Mouse (Mus musculus) lung, postnatal 0 days (tissue): ENCODE measurements around the gene Gm44503.

Experiments
- CTCF ChIP-seq: IDR thresholded peaks from 2 replicates; pipeline ENCODE4 v1.5.1; 2016; ENCODE audit warnings: antibody characterized with exemption, mild to moderate bottlenecking
- EP300 ChIP-seq: IDR thresholded peaks from 2 replicates; pipeline ENCODE4 v1.6.1; 2016; ENCODE audit warnings: antibody characterized with exemption, mild to moderate bottlenecking, control low read depth

DNA sequence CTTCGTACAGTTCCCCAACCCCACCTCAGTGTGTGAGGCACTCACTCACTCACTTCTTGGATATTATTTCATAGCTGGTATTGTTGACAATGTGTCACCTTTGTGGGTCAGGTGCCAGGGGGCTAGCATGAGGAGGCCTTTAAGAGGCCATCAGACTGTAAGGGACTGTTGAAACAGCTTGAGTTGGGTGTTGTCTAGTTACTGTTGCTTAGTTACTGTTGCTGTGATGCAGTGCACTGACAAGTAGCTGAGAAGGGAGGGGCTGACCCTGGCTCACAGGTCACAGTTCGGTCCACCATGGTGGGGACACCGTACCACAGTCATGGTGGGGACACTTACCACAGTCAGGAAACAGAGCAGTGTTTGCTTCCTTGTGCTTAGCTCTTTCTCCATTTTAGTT is 35.6 kb upstream of the Gm44503 start:
- TF ChIP-seq EP300 (no peak), CTCF (no peak)
